Mouse (Mus musculus) liver, embryonic 12.5 days (tissue): ENCODE results near the gene Prickle4. TPM values are rescaled to one million over a fixed set of nuclear protein-coding genes. Genes with fewer than 3 reads are reported as not detected.

Experiments used
- ATAC-seq: fragments of 200-750 bp; cut with Nextera tagmentation; 2 replicates; pipeline ENCODE4 v1.8.0; 2017; ENCODE audit warnings: moderate number of reproducible peaks, mild to moderate bottlenecking, moderate library complexity
- H3K27ac ChIP-seq: fragments of 300-500 bp; sonication (generic); 2 replicates; pipeline ENCODE4 v1.5.1; 2016; ENCODE audit warnings: mild to moderate bottlenecking
- H3K27me3 ChIP-seq: fragments of 300-500 bp; sonication (generic); replicated peaks from 2 replicates; pipeline ENCODE4 v1.6.1; 2016; ENCODE audit warnings: mild to moderate bottlenecking, moderate library complexity
- H3K36me3 ChIP-seq: fragments of 300-500 bp; sonication (generic); 2 replicates; pipeline ENCODE4 v1.6.1; 2016; ENCODE audit warnings: mild to moderate bottlenecking, moderate library complexity
- H3K4me1 ChIP-seq: fragments of 300-500 bp; sonication (generic); 2 replicates; pipeline ENCODE4 v1.6.1; 2016
- H3K4me2 ChIP-seq: fragments of 300-500 bp; sonication (generic); 2 replicates; pipeline ENCODE4 v1.6.1; 2016; ENCODE audit warnings: mild to moderate bottlenecking, moderate library complexity
- H3K4me3 ChIP-seq: fragments of 300-500 bp; sonication (generic); 2 replicates; pipeline ENCODE4 v1.5.1; 2016; ENCODE audit warnings: mild to moderate bottlenecking, moderate library complexity
- H3K9ac ChIP-seq: fragments of 300-500 bp; sonication (generic); 2 replicates; pipeline ENCODE4 v1.6.1; 2016; ENCODE audit warnings: mild to moderate bottlenecking, moderate library complexity
- H3K9me3 ChIP-seq: fragments of 300-500 bp; sonication (generic); replicated peaks from 2 replicates; pipeline ENCODE4 v1.6.1; 2016; ENCODE audit warnings: mild to moderate bottlenecking, moderate library complexity
- WGBS: fragments of 180-500 bp; shearing (Covaris S2); methylation state at CpG from one replicate; pipeline ENCODE4 v1.1.7; 2016; ENCODE audit not compliant: insufficient replicate concordance; 5-methylcytosine and 5-hydroxymethylcytosine counted together
- polyA plus RNA-seq: library from polyadenylated mRNA; unstranded; fragments of >200 nt; fragmentation: Nextera tagmentation; extraction: Ambion mirVana; gene quantifications from 2 replicates; pipeline ENCODE4 v1.2.1, GENCODE M21; 2016

Prickle4 gene
- polyA plus RNA-seq, 1 experiment from 2014 or later = not detected

DNA sequence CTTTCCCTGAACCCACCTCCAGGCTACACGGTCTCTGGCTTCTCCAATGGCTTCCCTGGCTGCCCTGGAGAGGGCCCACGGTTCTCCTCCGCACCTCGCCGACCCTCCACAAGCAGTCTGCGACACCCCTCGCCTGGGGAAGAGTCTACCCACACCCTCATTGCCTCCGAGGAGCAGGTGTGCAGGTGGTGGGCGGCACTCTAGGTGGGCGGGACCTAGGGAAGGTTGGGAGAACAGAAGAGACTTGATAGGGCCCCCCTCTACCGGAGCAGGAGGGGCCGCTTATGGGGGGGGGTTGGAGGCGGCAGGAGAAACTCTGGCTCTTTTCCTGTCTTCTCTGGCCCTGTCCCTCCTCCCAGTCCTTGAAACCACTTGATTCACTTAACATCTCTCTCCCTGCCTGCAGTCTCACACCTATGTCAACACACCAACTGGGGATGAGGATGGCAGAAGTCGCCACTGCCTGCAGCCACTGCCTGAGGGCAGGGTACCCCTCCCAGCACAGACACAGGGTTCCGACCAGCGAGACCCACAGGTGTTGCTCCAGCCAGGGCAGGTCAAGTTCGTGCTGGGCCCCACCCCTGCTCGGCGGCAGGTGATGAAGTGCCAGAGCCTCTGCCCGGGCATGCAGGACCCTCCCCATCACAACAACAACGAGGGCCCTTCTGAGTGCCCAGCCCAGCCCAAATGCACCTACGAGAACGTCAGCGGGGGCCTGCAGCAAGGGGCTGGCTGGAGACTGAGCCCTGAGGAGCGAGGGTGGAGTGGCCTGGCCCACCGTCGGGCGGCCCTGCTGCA lies 8.2 kb upstream of the Prickle4 start:
- peaks cover 76% of the 10 kb centered on the region for H3K27me3 ChIP-seq
- H3K9ac ChIP-seq = no peak overlapping the region
- H3K4me1 ChIP-seq = peaks cover 7% of the 10 kb centered on the region; the same call in 1 of the 2 replicates
- no peak overlapping the region for H3K4me2 ChIP-seq
- no peak overlapping the region for H3K4me3 ChIP-seq
- no peaks in the 10 kb centered on the region for H3K36me3 ChIP-seq
- no peaks in the 10 kb centered on the region for H3K9me3 ChIP-seq
- H3K27ac ChIP-seq = no peak overlapping the region
- ATAC-seq = no peak
- 21% methylated on average over 28 of the region's 28 CpGs for WGBS

DNA sequence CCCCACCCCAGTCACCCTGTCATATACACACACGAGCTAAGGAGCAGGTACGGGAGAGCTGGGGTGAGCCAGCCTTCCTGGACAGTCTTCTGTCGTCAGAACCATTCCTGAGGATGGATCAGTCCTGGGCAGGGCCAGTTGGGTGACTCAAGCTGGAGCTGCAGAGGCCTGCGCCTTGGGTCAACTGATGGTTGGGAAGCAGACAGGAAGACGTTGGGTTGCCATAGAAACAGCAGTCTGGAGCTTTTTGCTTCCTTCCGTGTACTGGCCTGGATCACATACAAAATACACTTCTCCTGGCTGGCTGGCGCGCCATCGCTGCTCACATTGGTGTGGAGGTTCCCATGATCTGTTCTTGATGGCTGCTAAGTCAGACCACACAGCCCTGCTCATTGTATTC lies 7.3 kb upstream of the Prickle4 start:
- no peaks in the 10 kb centered on the region for H3K9me3 ChIP-seq
- WGBS = 63% methylated on average over 9 of the region's 9 CpGs
- peaks cover 8% of the 10 kb centered on the region; the same call in 1 of the 2 replicates for H3K4me1 ChIP-seq
- no peaks in the 10 kb centered on the region for H3K36me3 ChIP-seq
- no peak overlapping the region for H3K27ac ChIP-seq
- no peak overlapping the region for H3K9ac ChIP-seq
- no peak overlapping the region for H3K4me2 ChIP-seq
- H3K4me3 ChIP-seq = no peak overlapping the region
- ATAC-seq = no peak
- H3K27me3 ChIP-seq = peaks cover 76% of the 10 kb centered on the region

- H3K27ac ChIP-seq = no peak overlapping the region
- H3K27me3 ChIP-seq = peaks cover 73% of the 10 kb centered on the region
- ATAC-seq = no peak
- H3K4me2 ChIP-seq = no peak overlapping the region
- no peaks in the 10 kb centered on the region for H3K9me3 ChIP-seq
- H3K4me1 ChIP-seq = peaks cover 23% of the 10 kb centered on the region
- WGBS = 59% methylated on average over 2 of the region's 2 CpGs
- H3K4me3 ChIP-seq = no peak overlapping the region
- no peak overlapping the region for H3K9ac ChIP-seq
- H3K36me3 ChIP-seq = no peaks in the 10 kb centered on the region
These were observed 4.5 kb upstream of the Prickle4 start for GRCm38 (mm10) chr17:47699055-47699454.

DNA sequence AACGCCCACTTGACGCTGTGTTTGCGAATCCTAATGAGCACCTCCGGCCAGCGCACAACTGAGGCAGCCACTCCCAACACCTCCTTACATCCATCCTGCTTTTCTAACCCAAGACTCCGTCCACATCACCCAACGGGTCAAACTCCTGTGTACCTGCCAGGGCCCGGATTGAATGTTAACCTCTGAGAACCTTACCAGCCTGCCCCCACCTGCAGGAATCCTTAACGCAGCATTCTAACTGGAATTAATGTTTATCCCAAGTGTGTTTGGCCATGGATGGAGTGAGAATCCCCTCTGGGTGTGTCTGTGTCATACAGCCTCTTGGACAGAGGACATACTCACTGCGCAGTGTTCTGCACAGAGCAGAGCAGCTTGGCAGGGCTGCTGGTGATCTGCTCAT lies 3.6 kb upstream of the Prickle4 start:
- no peak overlapping the region for H3K9ac ChIP-seq
- H3K4me1 ChIP-seq = peaks cover 27% of the 10 kb centered on the region
- H3K9me3 ChIP-seq = no peaks in the 10 kb centered on the region
- 73% methylated on average over 10 of the region's 10 CpGs for WGBS
- peaks cover 73% of the 10 kb centered on the region for H3K27me3 ChIP-seq
- H3K4me3 ChIP-seq = no peak overlapping the region
- no peak overlapping the region for H3K27ac ChIP-seq
- no peak overlapping the region for H3K4me2 ChIP-seq
- H3K36me3 ChIP-seq = no peaks in the 10 kb centered on the region
- no peak for ATAC-seq

DNA sequence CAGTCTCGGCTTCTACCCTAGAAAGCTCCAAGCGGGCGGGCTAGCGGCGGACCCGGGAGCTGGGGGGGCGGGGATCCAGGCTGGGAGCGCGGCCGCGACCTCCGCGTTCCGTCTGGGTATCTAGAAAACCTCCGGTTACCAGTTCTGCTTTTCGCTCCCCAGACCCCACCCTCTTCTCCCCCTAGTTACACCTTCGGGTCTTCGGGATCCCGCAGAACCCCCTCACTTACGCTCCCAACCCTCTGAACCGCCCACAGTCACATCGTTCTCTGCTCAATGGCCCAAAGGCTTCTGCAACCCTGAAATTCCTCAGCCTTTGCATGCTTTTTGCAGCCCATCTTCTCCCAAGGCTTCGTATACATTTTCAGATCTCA lies 788 bp upstream of the Prickle4 start:
- Histone ChIP-seq H3K27me3 (peaks cover 73% of the 10 kb centered on the region), H3K27ac (no peak overlapping the region), H3K4me1 (peaks cover 27% of the 10 kb centered on the region), H3K9ac (peak overlapping the region; percentile 77), H3K36me3 (no peaks in the 10 kb centered on the region), H3K4me3 (peak overlapping the region; percentile 71), H3K4me2 (peak overlapping the region; percentile 92), H3K9me3 (no peaks in the 10 kb centered on the region)
- WGBS = under 1% methylated on average over 22 of the region's 23 CpGs
- ATAC-seq = no peak

GRCm38 (mm10) chr17:47694442-47694502 lies 264 bp downstream of the Prickle4 start, which contains the start of gene Gm21981:
Gm21981 (minus strand) TSS chr17:47694455.
- Histone ChIP-seq H3K4me3 (peak within 1 kb of the TSS; percentile 71), H3K27ac (0 out of 2 replicates have a peak within 1 kb of the TSS, but pooled peaks have one; percentile 8)
- 0% methylated on average over 3 of the region's 3 CpGs for WGBS

DNA sequence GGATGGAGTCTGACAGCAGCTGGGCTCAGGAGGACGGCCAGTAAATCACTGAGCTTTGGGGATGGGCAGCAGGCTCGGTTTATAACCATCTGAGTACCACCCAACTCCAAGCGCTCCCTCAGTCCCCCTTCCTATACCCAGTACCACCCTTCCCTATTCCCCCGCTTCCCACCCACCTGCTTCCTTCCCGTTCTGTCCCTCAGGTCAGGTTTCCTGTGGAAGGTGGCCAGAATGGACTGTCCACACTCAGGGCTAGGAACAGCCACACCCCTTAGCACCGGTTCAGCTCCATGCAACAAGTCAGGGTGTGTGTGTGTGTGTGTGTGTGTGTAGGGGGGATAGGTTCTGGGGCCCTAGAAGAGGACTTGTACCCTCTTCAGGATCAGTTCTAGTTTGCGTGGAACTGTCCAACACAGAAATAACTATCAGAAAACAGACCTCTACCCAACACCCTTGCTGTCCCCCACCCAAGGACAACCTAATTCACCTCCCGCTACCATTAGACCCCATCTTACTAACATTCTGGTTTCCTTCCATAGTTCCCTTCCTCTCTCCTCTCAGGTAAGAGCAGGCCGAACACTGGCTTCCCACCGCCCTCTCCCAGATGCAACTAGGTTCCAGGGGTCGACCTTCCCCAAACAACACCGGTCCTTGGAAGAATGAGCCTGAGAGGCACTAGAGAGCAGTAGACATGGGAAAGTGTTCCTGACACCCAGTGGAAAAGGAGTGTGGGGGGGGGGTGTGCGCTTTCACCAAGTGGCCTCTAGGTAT lies 680 bp downstream of the Prickle4 start:
- H3K4me2 ChIP-seq = peak overlapping the region; percentile 92
- WGBS = 44% methylated on average over 13 of the region's 13 CpGs
- H3K4me3 ChIP-seq = peak overlapping the region; percentile 71
- no peaks in the 10 kb centered on the region for H3K9me3 ChIP-seq
- H3K36me3 ChIP-seq = no peaks in the 10 kb centered on the region
- H3K27ac ChIP-seq = no peak overlapping the region
- H3K27me3 ChIP-seq = peaks cover 82% of the 10 kb centered on the region
- peak overlapping the region; percentile 77 for H3K9ac ChIP-seq
- H3K4me1 ChIP-seq = peaks cover 39% of the 10 kb centered on the region
- no peak for ATAC-seq

More at GRCm38 (mm10) chr17:47694442-47694502, 264 bp downstream of the Prickle4 start, which contains the start of gene Gm21981:
- H3K4me2 ChIP-seq = peak within 1 kb of the TSS; percentile 92
- ATAC-seq = no peak
- peaks cover 35% of the 10 kb centered on the region for H3K4me1 ChIP-seq
- peaks cover 82% of the 10 kb centered on the region for H3K27me3 ChIP-seq
- H3K36me3 ChIP-seq = no peaks in the 10 kb centered on the region
- peak within 1 kb of the TSS; percentile 77 for H3K9ac ChIP-seq
- H3K9me3 ChIP-seq = no peaks in the 10 kb centered on the region

- no peak overlapping the region for H3K27ac ChIP-seq
- WGBS = 88% methylated on average over 3 of the region's 3 CpGs
- peaks cover 63% of the 10 kb centered on the region for H3K27me3 ChIP-seq
- no peak overlapping the region for H3K4me3 ChIP-seq
- ATAC-seq = no peak
- no peaks in the 10 kb centered on the region for H3K9me3 ChIP-seq
- H3K9ac ChIP-seq = no peak overlapping the region
- H3K36me3 ChIP-seq = peaks cover 2% of the 10 kb centered on the region; the same call in 1 of the 2 replicates
- peaks cover 47% of the 10 kb centered on the region for H3K4me1 ChIP-seq
- H3K4me2 ChIP-seq = no peak overlapping the region
These were observed 2.9 kb downstream of the Prickle4 start for GRCm38 (mm10) chr17:47691650-47692049.

GRCm38 (mm10) chr17:47689894-47690293 lies 4.6 kb downstream of the Prickle4 start:
- Histone ChIP-seq H3K4me1 (peaks cover 49% of the 10 kb centered on the region), H3K4me3 (peak overlapping the region; percentile 79; the same call in 1 of the 2 replicates)

GRCm38 (mm10) chr17:47688608-47689575 lies 5.6 kb downstream of the Prickle4 start, which contains the start of gene Frs3:
Frs3 (plus strand) TSS chr17:47689030.
- peak within 1 kb of the TSS; percentile 79 for H3K4me3 ChIP-seq
- peak within 1 kb of the TSS; percentile 83 for H3K27ac ChIP-seq
- peaks cover 42% of the 10 kb centered on the region for H3K4me1 ChIP-seq
- H3K4me2 ChIP-seq = peak within 1 kb of the TSS; percentile 99
- peaks cover 38% of the 10 kb centered on the region for H3K27me3 ChIP-seq
- peaks cover 29% of the 10 kb centered on the region for H3K36me3 ChIP-seq
- ATAC-seq = peak; percentile 74
- WGBS = 2% methylated on average over 58 of the region's 58 CpGs
- no peaks in the 10 kb centered on the region for H3K9me3 ChIP-seq
- peak within 1 kb of the TSS; percentile 75 for H3K9ac ChIP-seq

More at GRCm38 (mm10) chr17:47689894-47690293, 4.6 kb downstream of the Prickle4 start:
- peaks cover 19% of the 10 kb centered on the region for H3K36me3 ChIP-seq
- peak overlapping the region; percentile 99 for H3K4me2 ChIP-seq
- H3K27ac ChIP-seq = no peak overlapping the region
- no peaks in the 10 kb centered on the region for H3K9me3 ChIP-seq
- H3K9ac ChIP-seq = no peak overlapping the region
- ATAC-seq = no peak
- WGBS = 83% methylated on average over 8 of the region's 8 CpGs
- H3K27me3 ChIP-seq = peaks cover 45% of the 10 kb centered on the region

GRCm38 (mm10) chr17:47688344-47688607 lies 6.3 kb downstream of the Prickle4 start, which contains the start of gene Tomm6:
Tomm6 (minus strand) TSS chr17:47688386.
- Histone ChIP-seq H3K27me3 (peaks cover 32% of the 10 kb centered on the region), H3K4me3 (peak within 1 kb of the TSS; percentile 79), H3K9ac (peak within 1 kb of the TSS; percentile 75), H3K4me1 (peaks cover 39% of the 10 kb centered on the region), H3K36me3 (peaks cover 34% of the 10 kb centered on the region), H3K9me3 (no peaks in the 10 kb centered on the region), H3K27ac (peak within 1 kb of the TSS; percentile 83), H3K4me2 (peak within 1 kb of the TSS; percentile 99)
- under 1% methylated on average over 9 of the region's 9 CpGs for WGBS
- no peak for ATAC-seq
